Mouse (Mus musculus): ENCODE results near the gene Akr1b3.
A peak's percentile ranks its signal among the peaks of the same experiment; 100 is the strongest.
"Not testable (repeated sequence)": the region's sequence is repeated elsewhere in the genome, so short reads cannot be mapped to it uniquely, and the experiment has no call there.

Akr1b3 gene

DNA sequence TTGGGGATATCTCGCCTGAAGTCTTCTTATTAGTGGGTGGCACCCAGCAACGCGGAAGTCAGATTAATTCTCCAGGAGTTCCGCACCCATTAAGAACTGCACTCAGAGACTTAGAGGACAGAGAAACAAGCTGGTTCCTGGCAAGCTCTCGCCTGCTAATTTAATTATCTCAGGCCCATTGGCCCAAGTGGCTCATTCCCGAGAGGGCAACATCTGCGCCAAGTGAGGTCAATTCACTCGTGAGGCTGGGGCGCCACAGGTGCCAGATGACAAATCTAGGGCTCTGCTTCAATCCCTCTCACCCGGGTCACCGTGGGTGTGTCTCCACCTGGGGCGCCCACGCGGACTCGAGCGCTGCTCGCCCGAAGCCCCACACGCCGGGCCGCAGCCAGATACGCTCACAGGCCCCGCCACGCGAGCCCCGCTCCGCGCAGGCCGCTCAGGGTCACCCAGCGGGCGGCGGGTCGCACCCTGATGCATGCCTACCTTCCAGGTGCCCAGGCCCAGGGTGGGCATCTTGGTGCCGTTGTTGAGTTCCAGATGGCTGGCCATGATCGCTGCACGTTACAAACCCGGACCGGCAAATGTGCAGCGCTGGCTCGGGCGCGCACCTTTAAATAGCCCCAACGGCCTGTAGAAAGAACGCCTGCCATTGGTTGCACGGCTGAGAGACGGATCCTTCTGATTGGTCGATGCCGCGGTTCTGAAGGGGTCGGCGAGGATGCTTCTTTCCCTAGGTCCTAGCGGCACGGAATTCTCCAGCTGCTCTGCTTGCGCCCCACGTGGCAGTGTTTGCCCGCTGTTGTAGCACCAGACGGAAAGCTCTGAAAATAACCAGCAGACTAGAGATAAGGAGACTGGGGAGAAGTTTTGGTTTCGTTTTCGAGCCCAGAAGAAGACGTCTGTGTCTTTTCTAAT, at the start of gene Akr1b3:
TSS of gene Akr1b3 (minus strand) at position 625 of the 918 bp plus-strand sequence.
- Histone ChIP-seq H3K36me3 (ENCODE audit: control insufficient read depth, insufficient read depth, low read length, poor library complexity, severe bottlenecking) (no peaks in the 10 kb centered on the region), H3K27me3 (ENCODE audit: control insufficient read depth, insufficient read depth, low read length, poor library complexity, severe bottlenecking) (no peaks in the 10 kb centered on the region)
- peak; percentile 92 for DNase-seq (ENCODE audit: low read depth, low spot score)

DNA sequence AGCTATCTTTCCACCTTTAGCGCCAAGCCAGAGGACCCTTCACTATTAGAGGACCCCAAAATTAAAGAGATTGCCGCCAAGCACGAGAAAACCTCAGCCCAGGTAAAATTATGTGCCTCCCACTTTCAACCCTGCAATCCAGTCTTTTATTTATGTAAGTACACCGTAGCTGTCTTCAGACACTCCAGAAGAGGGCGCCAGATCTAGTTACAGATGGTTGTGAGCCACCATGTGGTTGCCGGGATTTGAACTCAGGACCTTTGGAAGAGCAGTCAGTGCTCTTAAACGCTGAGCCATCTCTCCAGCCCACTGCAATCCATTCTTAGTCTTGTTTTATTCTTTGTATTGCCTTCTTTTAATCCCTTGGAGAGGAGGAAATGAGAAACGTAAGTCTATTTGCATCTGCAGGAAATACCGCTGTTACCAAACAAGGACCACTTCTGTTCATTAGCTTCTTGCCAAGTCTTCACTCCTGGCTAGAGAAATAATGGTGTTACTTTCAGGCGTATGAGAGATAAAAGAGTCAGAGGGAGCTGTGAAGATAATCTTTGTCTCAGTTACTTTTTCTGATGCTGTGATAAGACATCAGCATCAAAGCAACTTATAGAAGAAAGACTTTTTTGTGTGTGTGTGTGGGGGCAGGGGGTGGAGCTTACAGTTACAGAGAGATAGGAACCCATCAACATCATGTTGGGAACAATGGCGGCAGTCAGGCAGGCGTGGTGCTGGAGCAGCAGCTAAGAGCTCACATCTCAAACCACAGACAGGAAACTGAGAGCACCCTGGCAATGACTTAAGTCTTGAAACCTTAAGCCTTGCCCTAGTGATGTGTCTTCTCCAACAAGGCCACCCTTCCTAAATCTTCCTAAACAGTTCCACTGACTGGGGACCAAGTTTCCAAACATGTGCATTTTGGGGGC, 47.2 kb upstream of the Akr1b3 start:
- Histone ChIP-seq H3K27me3 (ENCODE audit: control insufficient read depth, insufficient read depth, low read length, poor library complexity, severe bottlenecking) (no peaks in the 10 kb centered on the region), H3K36me3 (ENCODE audit: control insufficient read depth, insufficient read depth, low read length, poor library complexity, severe bottlenecking) (no peaks in the 10 kb centered on the region)
- DNase-seq (ENCODE audit: low read depth, low spot score): no peak

- H3K36me3 ChIP-seq (ENCODE audit: control insufficient read depth, insufficient read depth, low read length, poor library complexity, severe bottlenecking): no peaks in the 10 kb centered on the region
- H3K27me3 ChIP-seq (ENCODE audit: control insufficient read depth, insufficient read depth, low read length, poor library complexity, severe bottlenecking): 0 out of 2 replicates have a peak, but pooled peaks cover 2% of the 10 kb centered on the region
- no peak for DNase-seq (ENCODE audit: low read depth, low spot score)
These were observed 38.6 kb upstream of the Akr1b3 start for GRCm38 (mm10) chr6:34355841-34356240.

- H3K36me3 ChIP-seq (ENCODE audit: control insufficient read depth, insufficient read depth, low read length, poor library complexity, severe bottlenecking): no peaks in the 10 kb centered on the region
These were observed 38.1 kb upstream of the Akr1b3 start for GRCm38 (mm10) chr6:34355349-34355747.

DNA sequence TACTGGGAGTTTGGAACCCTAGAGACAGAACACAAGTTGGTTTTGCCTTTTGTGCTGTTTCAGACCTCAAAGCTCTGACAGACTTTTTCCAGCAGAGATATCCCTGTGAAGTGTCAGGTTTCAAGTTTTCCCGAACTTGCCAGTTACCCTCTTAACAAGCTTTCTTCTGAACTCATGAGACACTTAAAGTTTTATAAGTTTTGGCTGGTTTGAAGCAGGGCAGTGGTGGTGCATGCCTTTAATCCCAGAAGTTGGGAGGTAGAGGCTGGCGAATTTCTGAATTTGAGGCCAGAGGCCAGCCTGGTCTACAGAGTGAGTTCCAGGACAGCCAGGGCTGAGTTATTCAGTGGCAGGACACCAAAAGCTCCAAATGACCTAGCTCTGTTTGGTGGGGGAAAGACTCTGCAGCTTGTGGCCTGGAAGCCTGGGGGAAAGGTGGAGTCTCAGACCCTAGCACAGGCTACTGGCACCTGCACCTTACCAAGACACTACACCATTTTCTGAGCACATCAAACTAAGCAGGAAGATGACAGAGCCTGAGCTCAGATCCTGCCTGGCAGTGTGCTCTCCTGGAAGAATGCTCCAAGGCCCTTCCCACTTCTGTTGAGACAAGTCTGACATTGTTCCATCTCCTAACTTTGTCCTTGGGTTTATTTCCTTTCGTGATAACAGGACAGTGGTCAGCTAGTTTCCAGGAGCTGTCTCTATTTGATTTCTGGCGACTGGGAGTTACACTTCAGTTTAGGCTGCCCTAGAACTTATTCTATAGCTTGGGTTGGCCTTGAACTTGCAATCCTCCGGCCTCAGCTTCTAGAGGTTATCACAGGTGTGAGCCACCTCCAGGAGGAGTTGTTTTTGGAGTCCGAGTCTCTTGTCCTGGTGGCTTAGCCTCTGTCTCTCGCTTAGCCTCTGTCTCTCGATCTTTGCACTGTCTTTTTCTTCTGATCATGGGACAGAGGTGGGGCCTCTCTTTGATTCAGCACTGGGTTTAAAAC, 37.4 kb upstream of the Akr1b3 start:
- no peaks in the 10 kb centered on the region for H3K36me3 ChIP-seq (ENCODE audit: control insufficient read depth, insufficient read depth, low read length, poor library complexity, severe bottlenecking)
- DNase-seq (ENCODE audit: low read depth, low spot score): no peak
- H3K27me3 ChIP-seq (ENCODE audit: control insufficient read depth, insufficient read depth, low read length, poor library complexity, severe bottlenecking): 0 out of 2 replicates have a peak, but pooled peaks cover 2% of the 10 kb centered on the region

More at GRCm38 (mm10) chr6:34355349-34355747, 38.1 kb upstream of the Akr1b3 start:
- H3K27me3 ChIP-seq (ENCODE audit: control insufficient read depth, insufficient read depth, low read length, poor library complexity, severe bottlenecking): 0 out of 2 replicates have a peak, but pooled peaks cover 2% of the 10 kb centered on the region
- DNase-seq (ENCODE audit: low read depth, low spot score): no peak

GRCm38 (mm10) chr6:34353658-34354353, 36.5 kb upstream of the Akr1b3 start, which contains the start of gene Akr1b8:
TSS of gene Akr1b8 (plus strand) at chr6:34354119.
- DNase-seq (ENCODE audit: low read depth, low spot score): no peak
- H3K36me3 ChIP-seq (ENCODE audit: control insufficient read depth, insufficient read depth, low read length, poor library complexity, severe bottlenecking): no peaks in the 10 kb centered on the region

GRCm38 (mm10) chr6:34352401-34352800, 35.1 kb upstream of the Akr1b3 start:
- Histone ChIP-seq H3K27me3 (ENCODE audit: control insufficient read depth, insufficient read depth, low read length, poor library complexity, severe bottlenecking) (0 out of 2 replicates have a peak, but pooled peaks cover 2% of the 10 kb centered on the region), H3K36me3 (ENCODE audit: control insufficient read depth, insufficient read depth, low read length, poor library complexity, severe bottlenecking) (no peaks in the 10 kb centered on the region)
- no peak for DNase-seq (ENCODE audit: low read depth, low spot score)

More at GRCm38 (mm10) chr6:34353658-34354353, 36.5 kb upstream of the Akr1b3 start, which contains the start of gene Akr1b8:
- H3K27me3 ChIP-seq (ENCODE audit: control insufficient read depth, insufficient read depth, low read length, poor library complexity, severe bottlenecking): 0 out of 2 replicates have a peak, but pooled peaks cover 2% of the 10 kb centered on the region

DNA sequence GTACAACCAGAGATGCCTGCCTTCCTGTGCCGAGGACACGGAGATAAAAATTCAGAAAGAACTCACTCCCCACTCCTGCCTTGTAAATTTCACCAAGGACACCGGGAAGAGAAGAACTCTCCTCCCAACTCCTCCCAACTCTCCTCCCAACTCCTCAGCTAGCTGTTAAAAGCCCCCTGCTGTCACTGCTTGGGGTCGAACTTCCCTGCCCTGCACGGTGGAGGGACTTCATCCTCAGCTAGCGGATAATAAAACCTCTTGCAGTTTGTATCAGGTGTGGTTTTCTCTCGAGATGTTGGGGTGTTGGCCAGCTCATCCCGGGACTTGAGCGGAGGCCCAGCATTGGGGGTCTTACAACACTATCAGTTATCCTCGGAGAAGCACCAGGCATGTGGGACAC, 34.2 kb upstream of the Akr1b3 start:
- H3K27me3 ChIP-seq (ENCODE audit: control insufficient read depth, insufficient read depth, low read length, poor library complexity, severe bottlenecking); DNase-seq (ENCODE audit: low read depth, low spot score); H3K36me3 ChIP-seq (ENCODE audit: control insufficient read depth, insufficient read depth, low read length, poor library complexity, severe bottlenecking): not testable (repeated sequence)

DNA sequence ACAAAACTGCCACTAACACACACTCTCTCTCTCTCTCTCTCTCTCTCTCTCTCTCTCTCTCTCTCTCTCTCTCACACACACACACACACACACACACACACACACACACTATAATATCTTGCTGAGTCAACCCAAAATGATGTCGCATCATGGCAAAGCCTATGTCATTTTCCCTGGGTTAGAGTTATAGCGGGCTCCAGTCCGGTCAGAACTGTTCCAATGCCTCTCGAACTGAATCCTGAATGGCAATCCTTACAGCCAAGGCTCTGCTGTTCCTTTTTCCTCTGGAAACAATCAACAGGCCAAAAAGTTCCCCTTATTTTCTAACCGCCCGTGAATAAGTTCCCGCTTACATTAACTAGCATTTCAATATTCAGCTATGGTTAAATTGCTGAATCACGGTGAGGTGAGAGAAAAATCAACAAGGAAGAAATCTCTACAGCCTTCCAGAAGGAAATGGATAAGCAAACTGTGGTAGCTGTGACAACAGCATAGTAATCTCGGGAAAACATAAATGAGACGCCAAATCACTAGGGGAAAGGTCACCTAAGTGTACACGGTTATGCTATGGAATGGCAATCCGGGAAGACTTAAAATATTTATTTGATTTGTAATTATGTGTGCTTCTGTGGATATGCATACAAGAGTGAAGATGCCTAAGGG, 32.9 kb upstream of the Akr1b3 start:
- no peak for DNase-seq (ENCODE audit: low read depth, low spot score)
- Histone ChIP-seq H3K36me3 (ENCODE audit: control insufficient read depth, insufficient read depth, low read length, poor library complexity, severe bottlenecking) (no peaks in the 10 kb centered on the region), H3K27me3 (ENCODE audit: control insufficient read depth, insufficient read depth, low read length, poor library complexity, severe bottlenecking) (0 out of 2 replicates have a peak, but pooled peaks cover 2% of the 10 kb centered on the region)

GRCm38 (mm10) chr6:34346096-34346898, 29.0 kb upstream of the Akr1b3 start:
- peak; percentile 78 for DNase-seq (ENCODE audit: low read depth, low spot score)

GRCm38 (mm10) chr6:34344935-34345334, 27.7 kb upstream of the Akr1b3 start:
- no peak for DNase-seq (ENCODE audit: low read depth, low spot score)
- Histone ChIP-seq H3K27me3 (ENCODE audit: control insufficient read depth, insufficient read depth, low read length, poor library complexity, severe bottlenecking) (no peaks in the 10 kb centered on the region), H3K36me3 (ENCODE audit: control insufficient read depth, insufficient read depth, low read length, poor library complexity, severe bottlenecking) (no peaks in the 10 kb centered on the region)

More at GRCm38 (mm10) chr6:34346096-34346898, 29.0 kb upstream of the Akr1b3 start:
- Histone ChIP-seq H3K36me3 (ENCODE audit: control insufficient read depth, insufficient read depth, low read length, poor library complexity, severe bottlenecking) (no peaks in the 10 kb centered on the region), H3K27me3 (ENCODE audit: control insufficient read depth, insufficient read depth, low read length, poor library complexity, severe bottlenecking) (no peaks in the 10 kb centered on the region)

- Histone ChIP-seq H3K27me3 (ENCODE audit: control insufficient read depth, insufficient read depth, low read length, poor library complexity, severe bottlenecking) (no peaks in the 10 kb centered on the region), H3K36me3 (ENCODE audit: control insufficient read depth, insufficient read depth, low read length, poor library complexity, severe bottlenecking) (no peaks in the 10 kb centered on the region)
- no peak for DNase-seq (ENCODE audit: low read depth, low spot score)
These were observed 27.0 kb upstream of the Akr1b3 start for GRCm38 (mm10) chr6:34344135-34344850.
